Mouse (Mus musculus): Measurements from ENCODE around the gene Tnfsf13b.

Gene Tnfsf13b

DNA sequence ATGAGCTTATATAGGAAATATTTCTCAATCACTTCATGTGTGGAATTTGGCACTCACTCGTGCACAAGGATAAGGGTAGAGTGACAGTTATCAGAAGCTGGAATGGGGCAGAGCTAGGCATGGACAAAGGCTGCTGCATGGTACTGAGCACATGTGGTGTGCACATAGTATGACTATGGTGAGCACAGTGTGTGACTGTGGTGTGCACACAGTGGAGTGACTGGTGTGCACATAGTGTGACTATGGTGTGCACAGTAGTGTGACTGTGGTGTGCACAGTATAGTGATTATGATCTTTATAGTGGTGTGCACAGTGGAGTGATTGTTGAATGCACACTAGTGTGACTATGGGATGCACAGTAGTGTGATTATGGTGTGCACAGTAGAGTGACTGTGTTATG, 39.5 kb downstream of the Tnfsf13b start:
- no peak for DNase-seq (ENCODE audit: low spot score)

DNA sequence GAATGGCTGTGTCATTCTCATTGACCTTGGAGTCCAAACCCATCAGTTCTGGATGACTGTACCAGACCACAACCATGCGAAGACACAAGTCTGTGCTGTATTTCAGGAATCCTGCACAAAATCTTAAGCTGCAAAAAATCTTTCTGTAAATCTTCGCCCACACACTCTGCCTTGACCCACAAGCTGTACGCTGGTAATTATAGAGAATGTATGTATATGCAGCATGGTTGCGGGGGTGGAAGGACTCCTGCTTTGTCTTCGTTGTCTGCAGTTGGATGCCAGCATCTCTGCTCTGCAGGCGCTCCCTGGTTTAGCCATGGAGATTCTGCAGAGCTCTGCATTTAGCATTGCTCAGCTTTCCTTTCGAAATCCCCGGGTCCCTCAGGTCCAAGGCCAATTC, 42.9 kb downstream of the Tnfsf13b start:
- DNase-seq (ENCODE audit: low spot score) = no peak

DNA sequence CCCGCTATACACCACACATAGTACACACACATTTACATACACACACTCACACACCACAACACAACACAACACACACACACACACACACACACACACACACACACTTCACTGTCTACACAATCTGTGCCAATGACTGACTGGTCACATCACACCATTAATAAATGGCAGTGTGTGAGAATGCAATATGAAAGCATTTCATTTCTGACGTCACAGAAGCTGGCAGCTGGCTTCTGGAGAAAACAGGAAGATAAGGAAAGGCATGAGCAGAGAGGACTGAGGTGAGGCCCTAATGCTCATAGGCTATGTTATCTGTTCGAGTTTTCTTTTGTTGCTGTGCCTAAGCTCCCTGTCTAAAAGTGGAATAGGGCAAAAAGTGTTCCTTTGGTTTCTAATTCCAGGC, 45.3 kb downstream of the Tnfsf13b start:
- DNase-seq (ENCODE audit: low spot score) = no peak

DNA sequence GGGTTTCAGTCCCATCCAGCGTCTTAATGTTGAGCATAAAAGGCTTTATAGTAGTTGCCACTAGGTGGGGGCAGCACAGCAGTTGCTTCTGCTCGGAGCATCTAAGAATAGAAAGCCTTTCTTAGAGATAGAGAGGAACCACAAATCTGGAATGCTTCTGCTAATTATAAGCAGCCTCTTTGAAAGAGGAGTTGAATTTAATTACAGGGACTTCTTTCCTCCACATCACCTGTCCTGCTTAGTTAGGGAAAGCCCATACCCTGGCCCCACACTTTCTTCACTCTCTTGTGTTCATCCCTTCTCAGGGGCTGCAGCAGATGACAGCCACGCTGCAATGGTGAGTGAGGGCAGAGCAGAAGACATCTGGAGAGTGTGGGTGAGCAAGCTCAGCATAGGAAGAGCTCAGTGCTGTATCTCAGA, 47.3 kb downstream of the Tnfsf13b start:
- DNase-seq (ENCODE audit: low spot score) = peak; percentile 63

DNA sequence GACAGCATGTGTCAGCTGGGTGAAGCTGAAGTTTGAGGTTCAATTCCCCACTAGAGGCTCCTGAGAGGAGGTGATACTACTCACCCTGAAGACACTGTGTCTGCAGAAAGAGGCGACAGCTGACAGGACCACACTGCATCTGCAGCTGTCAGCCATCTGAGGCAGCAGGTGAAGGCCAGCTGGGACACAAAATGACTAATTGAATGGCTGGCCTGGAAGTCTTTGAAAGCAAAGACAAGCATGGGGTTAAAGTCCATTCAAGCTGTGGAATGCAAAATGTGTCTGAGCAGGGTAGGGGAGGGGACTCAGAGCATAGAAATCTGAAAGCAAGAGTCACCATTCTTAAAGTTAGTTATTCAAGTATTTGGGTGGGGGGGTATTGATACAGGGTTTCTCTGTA, 54.7 kb downstream of the Tnfsf13b start:
- DNase-seq (ENCODE audit: low spot score) = peak; percentile 33

DNA sequence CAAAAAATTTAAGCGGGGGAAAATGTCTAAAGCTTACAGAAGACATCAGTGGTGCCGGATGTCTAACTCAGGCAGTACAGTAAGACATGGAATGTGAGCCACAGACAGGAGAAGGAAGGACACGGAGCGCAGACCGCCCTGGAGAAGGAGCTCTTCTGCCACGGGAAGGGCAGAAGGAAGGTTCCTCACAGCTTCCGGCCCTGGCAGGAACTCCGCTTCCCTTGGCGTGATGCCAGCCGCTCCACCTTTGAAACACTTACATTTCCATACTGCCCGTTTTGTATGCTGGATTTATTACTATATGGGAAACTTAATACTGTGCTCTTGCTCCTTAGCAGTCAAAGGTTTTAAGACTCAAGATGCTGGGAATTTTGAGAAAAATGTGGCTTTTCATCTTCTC, 60.6 kb downstream of the Tnfsf13b start:
- DNase-seq (ENCODE audit: low spot score) = no peak

DNA sequence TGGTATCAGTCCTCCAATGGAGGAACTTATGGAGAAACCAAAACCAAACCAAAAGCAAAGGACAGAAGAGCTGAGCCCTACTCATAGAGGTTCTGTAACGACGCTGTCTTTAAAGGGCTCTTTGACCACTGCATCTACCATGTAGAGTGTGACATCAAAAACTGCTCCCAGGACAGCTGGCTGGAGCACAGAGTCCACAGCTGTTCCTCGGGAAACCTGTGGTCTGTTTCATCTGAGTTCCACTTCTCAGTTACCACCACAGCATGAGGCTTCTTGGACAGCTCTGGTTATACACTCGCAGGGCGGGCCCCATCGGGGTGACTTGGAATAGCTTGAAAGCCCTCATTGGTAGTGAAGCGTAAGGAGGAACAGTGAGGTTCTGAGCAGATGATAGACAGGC, 61.5 kb downstream of the Tnfsf13b start:
- DNase-seq (ENCODE audit: low spot score) = no peak

DNA sequence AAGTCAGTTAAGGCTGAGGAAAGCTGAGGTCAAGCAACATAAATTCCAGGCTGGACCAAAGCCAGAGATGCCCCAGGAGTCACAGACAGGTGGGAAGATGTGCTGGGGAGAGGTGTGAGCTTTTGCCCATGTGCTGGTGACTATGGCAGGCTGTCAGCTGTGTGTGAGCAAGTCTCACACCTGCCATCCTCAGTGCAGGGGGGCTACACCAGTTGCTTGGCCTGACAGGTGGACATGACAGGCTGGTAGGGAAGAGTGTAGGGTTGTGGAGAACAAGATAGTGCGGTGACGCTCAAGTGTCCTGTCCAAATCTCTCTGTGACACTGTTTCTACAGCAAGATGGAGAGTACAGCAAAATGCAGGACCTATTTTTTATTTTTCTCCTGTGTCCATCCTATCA, 66.1 kb downstream of the Tnfsf13b start:
- DNase-seq (ENCODE audit: low spot score) = no peak

Measured in embryo, embryonic 10.5 days (tissue).